Mouse (Mus musculus) olfactory bulb, adult 2 months (tissue): ENCODE data around the gene Unc45a.

Experiments
- CTCF ChIP-seq: fragments of 200-500 bp; IDR thresholded peaks from 2 replicates; pipeline ENCODE4 v1.5.1; 2012; ENCODE audit warnings: low read depth, mild to moderate bottlenecking, low read length, moderate library complexity; ENCODE audit not compliant: insufficient read depth
- POLR2A ChIP-seq: fragments of 200-500 bp; IDR thresholded peaks from 2 replicates; pipeline ENCODE4 v1.6.1; 2012; ENCODE audit warnings: mild to moderate bottlenecking, low read depth, low read length, moderate library complexity; ENCODE audit not compliant: insufficient read depth

GRCm38 (mm10) chr7:80372166-80372565 is 31.4 kb upstream of the Unc45a start:
- TF ChIP-seq CTCF (no peak), POLR2A (no peak)
